Mouse (Mus musculus): ENCODE results near the gene Pyy.

Gene Pyy

GRCm38 (mm10) chr11:102089088-102089808, 18.4 kb downstream of the Pyy start:
- DNase-seq: no peak

GRCm38 (mm10) chr11:102087931-102088898, 19.4 kb downstream of the Pyy start, which contains the start of gene Mpp2:
TSS of gene Mpp2 (minus strand) at chr11:102088515.
- DNase-seq: peak in 1 of 2 experiments; percentile 6

- peak; percentile 38 to 51 for DNase-seq
Measured at GRCm38 (mm10) chr11:102087081-102087751, 20.4 kb downstream of the Pyy start.

GRCm38 (mm10) chr11:102086331-102086730, 21.3 kb downstream of the Pyy start:
- DNase-seq: no peak

GRCm38 (mm10) chr11:102084159-102084558, 23.5 kb downstream of the Pyy start:
- DNase-seq: no peak

GRCm38 (mm10) chr11:102083193-102083592, 24.4 kb downstream of the Pyy start:
- no peak for DNase-seq

- peak in 1 of 2 experiments; percentile 19 for DNase-seq
Measured at GRCm38 (mm10) chr11:102082322-102082721, 25.3 kb downstream of the Pyy start.

- DNase-seq: no peak
Measured at GRCm38 (mm10) chr11:102073722-102074121, 33.9 kb downstream of the Pyy start.

GRCm38 (mm10) chr11:102072729-102073128, 34.9 kb downstream of the Pyy start:
- DNase-seq: no peak

- no peak for DNase-seq
Measured at GRCm38 (mm10) chr11:102070426-102070825, 37.2 kb downstream of the Pyy start.

- no peak for DNase-seq
Measured at GRCm38 (mm10) chr11:102069633-102070032, 38.0 kb downstream of the Pyy start.

- DNase-seq: no peak
Measured at GRCm38 (mm10) chr11:102068969-102069368, 38.7 kb downstream of the Pyy start.

GRCm38 (mm10) chr11:102063076-102063475, 44.6 kb downstream of the Pyy start:
- no peak for DNase-seq

GRCm38 (mm10) chr11:102061941-102062473, 45.6 kb downstream of the Pyy start:
- DNase-seq: no peak

- peak; percentile 52 to 54 for DNase-seq
Measured at GRCm38 (mm10) chr11:102061236-102061940, 46.2 kb downstream of the Pyy start.

Measured in thymus, postnatal 36 days (tissue).